Mouse (Mus musculus) A20 (cell line): ENCODE data around the gene Colgalt1.

Source experiments
- DNase-seq: peaks from one replicate; pipeline ENCODE4 v3.0.0-alpha.2; 2011; ENCODE audit warnings: low read depth, low spot score

The Colgalt1 gene

GRCm38 (mm10) chr8:71628396-71629095, 17.7 kb downstream of the Colgalt1 start:
- peak; percentile 83 for DNase-seq

- peak; percentile 98 for DNase-seq
Measured at GRCm38 (mm10) chr8:71629096-71629697, 18.4 kb downstream of the Colgalt1 start.

- peak; percentile 66 for DNase-seq
Measured at GRCm38 (mm10) chr8:71629781-71630212, 19.0 kb downstream of the Colgalt1 start.

GRCm38 (mm10) chr8:71630761-71631160, 20.0 kb downstream of the Colgalt1 start:
- no peak for DNase-seq

- DNase-seq: no peak
Measured at GRCm38 (mm10) chr8:71631897-71632296, 21.1 kb downstream of the Colgalt1 start.

GRCm38 (mm10) chr8:71633164-71633563, 22.4 kb downstream of the Colgalt1 start:
- DNase-seq: peak; percentile 84

GRCm38 (mm10) chr8:71633981-71634667, 23.3 kb downstream of the Colgalt1 start:
- peak; percentile 79 for DNase-seq

GRCm38 (mm10) chr8:71637149-71638095, 26.6 kb downstream of the Colgalt1 start:
- no peak for DNase-seq

- no peak for DNase-seq
Measured at GRCm38 (mm10) chr8:71638321-71638720, 27.5 kb downstream of the Colgalt1 start.

- DNase-seq: no peak
Measured at GRCm38 (mm10) chr8:71639318-71639717, 28.5 kb downstream of the Colgalt1 start.

- DNase-seq: no peak
Measured at GRCm38 (mm10) chr8:71645510-71645909, 34.7 kb downstream of the Colgalt1 start.

GRCm38 (mm10) chr8:71654600-71654999, 43.8 kb downstream of the Colgalt1 start:
- DNase-seq: peak; percentile 72

GRCm38 (mm10) chr8:71657816-71658215, 47.0 kb downstream of the Colgalt1 start:
- DNase-seq: no peak

GRCm38 (mm10) chr8:71658515-71659049, 47.8 kb downstream of the Colgalt1 start:
- DNase-seq: no peak

GRCm38 (mm10) chr8:71659751-71660150, 49.0 kb downstream of the Colgalt1 start:
- no peak for DNase-seq

GRCm38 (mm10) chr8:71660325-71661120, 49.7 kb downstream of the Colgalt1 start:
- peak; percentile 86 for DNase-seq

GRCm38 (mm10) chr8:71665331-71666130, 54.7 kb downstream of the Colgalt1 start:
- DNase-seq: peak; percentile 93

- DNase-seq: no peak
Measured at GRCm38 (mm10) chr8:71666855-71667254, 56.1 kb downstream of the Colgalt1 start.

GRCm38 (mm10) chr8:71667256-71667655, 56.5 kb downstream of the Colgalt1 start:
- no peak for DNase-seq
